Mouse (Mus musculus) megakaryocyte-erythroid progenitor cell, adult 5-6 weeks (primary cell): ENCODE measurements at regions not wholly inside any gene's neighbourhood (a gene's known extent, or its start where the extent isn't known, plus 50 kb on each side); places are given as distances from the start of the nearest gene placed in this dataset.

Source experiments
- ATAC-seq: replicated peaks from 2 replicates; pipeline ENCODE4 v1.8.0; 2016; ENCODE audit warnings: mild to moderate bottlenecking, inconsistent platforms; ENCODE audit not compliant: severe bottlenecking, poor library complexity, low FRiP score, low TSS enrichment

GRCm38 (mm10) chr9:13905086-13905669 lies 77.7 kb downstream of the Fam76b start:
- no peak for ATAC-seq

GRCm38 (mm10) chr9:13906736-13907135 lies 79.2 kb downstream of the Fam76b start:
- ATAC-seq = no peak

GRCm38 (mm10) chr9:13909604-13910003 lies 82.1 kb downstream of the Fam76b start:
- no peak for ATAC-seq

- no peak for ATAC-seq
Measured at GRCm38 (mm10) chr9:13910091-13910490, 82.6 kb downstream of the Fam76b start.

GRCm38 (mm10) chr9:13913459-13913858 lies 85.9 kb downstream of the Fam76b start:
- ATAC-seq = no peak

- ATAC-seq = no peak
Measured at GRCm38 (mm10) chr9:13914131-13914530, 86.6 kb downstream of the Fam76b start.

GRCm38 (mm10) chr9:13914847-13915246 lies 87.3 kb downstream of the Fam76b start:
- no peak for ATAC-seq

DNA sequence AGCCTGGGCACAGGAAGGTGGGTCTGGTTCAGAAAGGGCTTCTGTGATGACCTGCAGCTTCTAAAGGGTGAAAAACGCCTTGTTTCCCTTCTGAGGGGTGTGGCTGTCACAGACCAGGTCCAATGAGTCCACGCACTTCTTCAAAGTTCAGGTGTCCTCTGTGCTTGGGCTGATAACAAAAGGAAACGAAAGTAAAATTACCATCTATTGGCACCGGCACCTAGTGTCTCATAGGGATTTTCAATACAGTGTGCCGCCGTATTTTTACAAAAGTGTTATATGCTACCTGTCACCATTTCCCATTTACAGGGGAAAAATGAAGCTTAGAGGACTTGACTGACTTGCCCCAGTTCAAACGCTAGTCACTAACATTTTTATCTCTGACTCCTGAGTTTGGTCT lies 89.3 kb downstream of the Fam76b start:
- ATAC-seq = no peak

GRCm38 (mm10) chr9:13918606-13919202 lies 91.2 kb downstream of the Fam76b start:
- ATAC-seq = no peak

GRCm38 (mm10) chr9:13919739-13920410 lies 92.4 kb downstream of the Fam76b start:
- ATAC-seq = no peak

DNA sequence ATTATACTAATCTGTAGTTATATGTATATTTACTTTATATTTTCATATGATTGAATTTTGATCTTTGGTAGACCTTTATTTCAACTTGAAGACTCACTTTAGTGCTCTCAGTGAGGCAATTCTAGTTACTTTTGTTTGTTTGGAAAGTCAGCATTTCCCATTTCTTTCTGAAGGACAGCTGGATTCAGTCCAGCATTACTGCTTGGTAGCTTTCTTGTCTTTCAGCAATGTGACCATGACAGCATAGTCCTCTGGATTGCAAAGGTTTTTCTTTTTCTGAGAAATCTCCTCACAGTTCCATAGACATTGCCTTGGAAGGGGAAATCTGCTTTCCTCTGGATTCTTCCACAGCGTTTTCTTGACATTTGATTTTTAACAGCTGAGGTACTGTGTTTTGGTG lies 93.1 kb downstream of the Fam76b start:
- ATAC-seq = no peak

GRCm38 (mm10) chr9:13932001-13932508 lies 104.5 kb downstream of the Fam76b start:
- ATAC-seq = no peak

DNA sequence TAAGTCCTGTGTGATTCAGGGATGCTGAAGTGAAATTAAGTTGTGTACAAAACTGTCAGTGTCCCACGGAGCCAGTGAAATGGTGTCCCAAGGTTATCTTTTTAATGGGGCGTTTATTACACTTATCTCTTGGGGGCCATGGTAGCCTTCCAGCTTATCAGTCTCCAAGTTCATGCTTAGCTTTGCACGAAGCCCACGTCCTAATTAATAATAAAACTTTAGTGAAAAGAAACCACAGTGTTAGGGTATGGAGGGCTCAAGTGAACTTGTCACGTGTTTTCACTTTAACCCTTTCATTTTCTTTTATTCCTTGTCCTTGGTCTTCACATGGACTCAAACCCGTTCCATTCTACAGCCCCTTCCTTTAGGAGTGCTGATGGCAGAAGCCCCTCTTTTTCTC lies 105.9 kb downstream of the Fam76b start:
- 0 out of 2 replicates have a peak, but pooled peaks have one; percentile 47 for ATAC-seq

- ATAC-seq = no peak
Measured at GRCm38 (mm10) chr9:13937301-13937700, 109.8 kb downstream of the Fam76b start.

DNA sequence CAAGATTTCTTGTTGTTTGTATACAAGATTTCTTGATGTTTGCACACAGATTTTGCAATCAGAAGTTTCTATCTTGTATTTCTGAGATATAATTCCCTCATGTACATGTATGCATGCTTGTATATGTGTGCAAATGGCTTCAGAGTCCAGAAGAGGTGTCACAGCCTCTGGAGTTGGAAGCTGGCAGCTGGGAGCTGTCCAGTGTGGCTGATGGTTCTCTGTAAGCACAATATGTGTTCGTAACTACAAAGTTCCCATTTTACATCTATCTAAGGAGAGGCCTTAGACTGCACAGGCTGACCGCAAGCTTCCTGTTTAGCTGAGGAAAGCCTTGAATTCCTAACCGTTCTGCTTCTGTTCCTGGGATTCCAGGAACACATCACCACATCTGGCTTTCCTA lies 119.0 kb downstream of the Fam76b start:
- no peak for ATAC-seq

DNA sequence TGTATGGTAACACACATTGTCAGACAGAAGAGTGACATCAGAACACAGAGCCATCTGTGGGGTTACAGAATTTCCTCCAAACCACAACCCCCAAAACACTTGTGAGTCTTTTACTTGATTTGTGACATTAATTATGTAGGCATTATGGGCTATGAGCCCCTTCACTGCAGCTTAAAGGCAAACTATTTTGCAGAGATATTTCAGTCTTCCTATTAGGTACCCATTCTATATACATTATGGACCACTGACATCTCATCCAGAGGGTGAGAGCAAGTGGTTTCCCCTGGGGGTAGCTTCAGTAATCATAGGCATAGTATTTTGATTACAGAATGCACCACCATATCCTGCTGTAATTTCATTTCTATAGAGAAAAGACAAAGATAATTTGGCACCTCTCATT lies 124.6 kb downstream of the Fam76b start:
- ATAC-seq = no peak

DNA sequence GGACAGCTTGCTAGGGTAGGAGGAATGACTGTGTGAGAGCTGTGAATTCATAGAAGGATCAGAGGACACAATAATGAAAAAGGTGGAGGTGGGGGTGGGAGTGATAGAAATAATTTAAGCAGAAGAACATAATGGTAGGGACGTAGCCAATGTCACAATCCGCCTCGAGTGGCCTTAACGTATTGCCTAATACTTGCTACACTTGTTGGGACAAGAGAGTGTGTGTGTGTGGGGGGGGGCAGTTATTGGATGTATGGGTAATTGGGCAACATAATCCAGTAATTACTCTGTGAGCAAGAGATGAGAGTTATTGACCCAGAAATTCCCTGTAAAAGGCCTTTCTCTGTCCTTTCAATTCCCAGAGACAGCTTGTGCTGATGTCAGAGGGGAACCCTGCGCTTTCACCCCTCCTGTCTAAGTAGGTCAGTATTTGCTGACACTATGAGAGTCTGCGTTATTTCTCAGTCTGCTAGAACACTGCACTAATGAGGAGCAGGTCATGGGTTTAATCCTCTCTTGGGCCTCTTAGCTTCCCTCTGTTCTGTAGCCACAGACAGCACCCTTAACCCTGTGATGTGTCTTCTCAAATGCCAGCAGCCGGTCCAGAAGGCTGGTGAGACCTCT lies 135.7 kb downstream of the Fam76b start:
- ATAC-seq = no peak

- no peak for ATAC-seq
Measured at GRCm38 (mm10) chr9:13963796-13964195, 136.3 kb downstream of the Fam76b start.

DNA sequence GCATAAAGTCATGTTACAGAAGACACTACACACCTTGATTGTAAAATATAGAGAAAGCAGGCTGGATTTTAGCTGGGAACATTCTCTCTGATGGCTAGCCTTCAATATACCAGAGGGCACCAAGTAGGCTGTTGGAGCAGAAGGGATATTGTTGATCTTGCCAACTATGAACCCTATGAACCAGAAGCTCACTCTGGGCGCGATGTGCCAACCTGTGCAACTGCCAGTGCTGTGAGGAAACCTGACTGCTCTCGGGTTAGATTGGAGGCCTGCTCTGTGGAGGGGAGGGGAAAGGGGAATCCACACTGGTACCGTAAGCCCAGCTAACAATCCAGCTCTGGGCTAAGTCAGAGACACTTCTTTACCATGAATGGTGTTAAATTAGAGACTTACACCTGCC lies 136.7 kb downstream of the Fam76b start:
- ATAC-seq = no peak

GRCm38 (mm10) chr9:13966212-13966611 lies 138.7 kb downstream of the Fam76b start:
- ATAC-seq = peak; percentile 38; the same call in 1 of the 2 replicates
